Mouse (Mus musculus): ENCODE data around the gene Kcnc3.

Gene Kcnc3

GRCm38 (mm10) chr7:44626966-44627365 is 36.5 kb downstream of the Kcnc3 start:
- no peak for DNase-seq (ENCODE audit: low spot score)

GRCm38 (mm10) chr7:44628402-44629034 is 38.1 kb downstream of the Kcnc3 start:
- DNase-seq (ENCODE audit: low spot score), result no peak

DNA sequence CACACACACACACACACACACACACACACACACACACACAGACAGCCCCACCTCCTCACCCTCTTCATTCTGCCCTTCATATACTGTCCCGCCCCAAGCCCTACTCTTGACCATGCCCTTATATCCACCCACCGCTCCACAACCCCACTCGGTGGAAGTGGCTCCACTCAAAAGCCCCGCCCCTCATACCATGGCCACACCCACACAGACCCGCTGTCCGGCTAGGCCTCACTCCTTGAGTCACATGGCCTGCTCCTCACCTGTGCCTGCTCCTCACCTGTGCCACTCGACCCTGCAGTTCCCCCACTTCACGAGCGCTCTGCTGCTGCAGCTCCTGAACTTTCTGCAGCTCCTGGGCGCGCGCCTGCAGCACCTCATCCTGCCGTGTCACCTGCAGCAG is 40.0 kb downstream of the Kcnc3 start:
- no peak for DNase-seq (ENCODE audit: low spot score)

- no peak for DNase-seq (ENCODE audit: low spot score)
Measured at GRCm38 (mm10) chr7:44632676-44633075, 42.2 kb downstream of the Kcnc3 start.

- DNase-seq (ENCODE audit: low spot score), result no peak
Measured at GRCm38 (mm10) chr7:44633407-44633806, 42.9 kb downstream of the Kcnc3 start.

DNA sequence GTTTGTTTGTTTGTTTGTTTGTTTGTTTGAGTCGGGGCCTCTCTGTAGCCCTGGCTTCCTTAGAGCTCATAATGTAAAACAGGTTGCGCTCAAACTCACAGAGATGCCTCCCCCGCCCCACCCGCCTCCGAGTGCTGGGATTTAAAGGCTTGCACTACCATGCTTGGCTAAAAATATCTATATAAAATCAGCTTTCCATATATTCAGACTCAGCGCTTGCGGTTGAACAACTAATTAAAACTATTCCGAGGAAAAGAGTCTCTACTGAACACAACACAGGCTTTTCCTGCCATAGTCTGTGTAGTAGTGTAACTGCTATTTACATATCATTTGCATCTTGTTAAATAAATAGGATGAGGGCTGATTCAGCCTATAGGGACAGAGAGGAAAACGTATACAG is 46.2 kb downstream of the Kcnc3 start:
- DNase-seq (ENCODE audit: low spot score), result no peak

- no peak for DNase-seq (ENCODE audit: low spot score)
Measured at GRCm38 (mm10) chr7:44638663-44639062, 48.2 kb downstream of the Kcnc3 start.

GRCm38 (mm10) chr7:44640843-44641605 is 50.6 kb downstream of the Kcnc3 start:
- no peak for DNase-seq (ENCODE audit: low spot score)

GRCm38 (mm10) chr7:44641887-44642286 is 51.4 kb downstream of the Kcnc3 start:
- no peak for DNase-seq (ENCODE audit: low spot score)

- DNase-seq (ENCODE audit: low spot score), result no peak
Measured at GRCm38 (mm10) chr7:44645256-44645655, 54.8 kb downstream of the Kcnc3 start.

DNA sequence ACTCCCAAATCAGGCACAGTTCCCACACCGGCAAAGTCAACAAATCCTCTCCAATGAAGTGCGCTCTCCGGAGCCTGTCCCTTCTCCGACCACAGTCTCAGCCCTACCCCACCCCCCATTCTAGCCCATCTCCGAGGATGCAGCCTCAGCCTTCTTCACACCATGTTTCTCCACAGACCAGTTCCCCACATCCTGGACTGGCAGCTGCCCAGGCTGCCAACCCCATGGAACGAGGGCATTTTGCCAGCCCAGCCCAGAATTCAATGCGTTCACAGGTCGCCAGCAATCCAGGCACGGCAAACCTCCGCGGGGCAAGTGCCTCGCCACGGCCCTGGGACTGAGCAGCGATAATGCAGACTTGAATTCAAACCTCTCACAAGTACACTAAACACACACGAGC is 55.5 kb downstream of the Kcnc3 start:
- no peak for DNase-seq (ENCODE audit: low spot score)

GRCm38 (mm10) chr7:44647042-44647724 is 56.7 kb downstream of the Kcnc3 start:
- peak; percentile 62 for DNase-seq (ENCODE audit: low spot score)

- no peak for DNase-seq (ENCODE audit: low spot score)
Measured at GRCm38 (mm10) chr7:44647729-44648128, 57.3 kb downstream of the Kcnc3 start.

DNA sequence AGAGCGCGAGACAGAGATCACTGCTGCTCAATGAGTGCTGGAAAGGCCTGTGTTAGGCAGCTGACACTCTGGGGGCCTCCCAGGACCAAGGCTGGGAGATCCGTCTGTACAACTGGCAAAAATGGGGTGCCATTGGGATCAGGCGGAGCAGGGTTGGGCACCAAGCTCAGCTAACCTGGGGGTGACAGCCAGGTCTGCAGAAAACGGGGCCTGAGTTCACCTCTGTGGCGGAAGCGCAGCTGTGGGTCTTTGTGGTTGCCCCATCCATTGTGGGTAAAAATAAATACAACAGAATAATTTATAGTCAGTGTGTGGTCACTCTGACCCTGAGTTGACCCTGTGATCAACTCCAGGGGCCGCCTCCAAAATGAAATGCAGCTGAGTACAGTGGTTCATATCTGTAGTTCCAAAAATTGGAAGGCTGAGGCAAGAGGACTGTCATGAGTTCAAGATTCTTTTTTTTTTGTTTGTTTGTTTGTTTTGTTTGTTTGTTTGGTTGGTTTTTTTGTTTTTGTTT is 58.7 kb downstream of the Kcnc3 start:
- DNase-seq (ENCODE audit: low spot score), result no peak

DNA sequence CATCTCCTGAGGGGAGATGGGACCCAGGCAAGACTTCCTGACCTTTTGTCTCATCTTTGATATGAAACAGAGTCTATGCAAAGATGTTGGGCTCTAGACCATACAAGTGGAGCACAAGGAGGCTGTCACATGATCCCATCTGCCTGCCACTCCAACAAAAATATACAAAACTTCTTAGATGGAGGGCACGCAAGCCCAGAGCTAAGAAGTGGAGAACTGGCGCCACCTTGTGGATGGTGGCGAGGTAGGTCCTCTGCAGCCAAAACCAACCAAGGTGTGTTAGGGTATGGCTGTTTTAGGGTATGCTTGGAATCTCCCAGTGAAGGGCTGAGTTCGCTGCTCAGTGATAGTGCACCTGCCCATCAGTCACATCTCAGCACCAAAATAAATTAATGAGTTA is 59.5 kb downstream of the Kcnc3 start:
- DNase-seq (ENCODE audit: low spot score), result peak; percentile 21

GRCm38 (mm10) chr7:44651416-44651815 is 61.0 kb downstream of the Kcnc3 start:
- DNase-seq (ENCODE audit: low spot score), result no peak

- no peak for DNase-seq (ENCODE audit: low spot score)
Measured at GRCm38 (mm10) chr7:44653773-44654172, 63.3 kb downstream of the Kcnc3 start.

All from T-cell, adult 2 months (primary cell).